Mouse (Mus musculus): ENCODE results near the gene Cacng5.

GRCm38 (mm10) chr11:107861738-107862137 lies 53.1 kb downstream of the Cacng5 start:
- TF ChIP-seq CTCF (IDR thresholded peaks at IDR 0.05; ENCODE audit: low read depth) (no peak), EP300 (IDR thresholded peaks at IDR 0.05; ENCODE audit: low read depth) (no peak)

All from liver, embryonic 14.5 days (tissue).